Mouse (Mus musculus) cortical plate, adult 2 months (tissue): ENCODE results near the gene Slc27a2.

Experiments used
- CTCF ChIP-seq: fragments of 200-500 bp; IDR thresholded peaks from 2 replicates; pipeline ENCODE4 v1.5.1; 2011; ENCODE audit warnings: mild to moderate bottlenecking, control low read depth, low read length; ENCODE audit not compliant: insufficient read depth; ENCODE audit errors: extremely low read depth
- POLR2A ChIP-seq: fragments of 200-500 bp; IDR thresholded peaks from 2 replicates; pipeline ENCODE4 v1.6.1; 2011; ENCODE audit warnings: mild to moderate bottlenecking, low read length, control low read depth; ENCODE audit not compliant: insufficient read depth; ENCODE audit errors: extremely low read depth

- TF ChIP-seq POLR2A (no peak), CTCF (no peak)
Measured at GRCm38 (mm10) chr2:126597279-126598241, 45.4 kb downstream of the Slc27a2 start.
